Mouse (Mus musculus): ENCODE results near the gene Vstm2l. TPM values are rescaled to one million over a fixed set of nuclear protein-coding genes. Genes with fewer than 3 reads are reported as not detected.

The Vstm2l gene
- polyA plus RNA-seq, 1 experiment from 2014 or later = 0.53 TPM

DNA sequence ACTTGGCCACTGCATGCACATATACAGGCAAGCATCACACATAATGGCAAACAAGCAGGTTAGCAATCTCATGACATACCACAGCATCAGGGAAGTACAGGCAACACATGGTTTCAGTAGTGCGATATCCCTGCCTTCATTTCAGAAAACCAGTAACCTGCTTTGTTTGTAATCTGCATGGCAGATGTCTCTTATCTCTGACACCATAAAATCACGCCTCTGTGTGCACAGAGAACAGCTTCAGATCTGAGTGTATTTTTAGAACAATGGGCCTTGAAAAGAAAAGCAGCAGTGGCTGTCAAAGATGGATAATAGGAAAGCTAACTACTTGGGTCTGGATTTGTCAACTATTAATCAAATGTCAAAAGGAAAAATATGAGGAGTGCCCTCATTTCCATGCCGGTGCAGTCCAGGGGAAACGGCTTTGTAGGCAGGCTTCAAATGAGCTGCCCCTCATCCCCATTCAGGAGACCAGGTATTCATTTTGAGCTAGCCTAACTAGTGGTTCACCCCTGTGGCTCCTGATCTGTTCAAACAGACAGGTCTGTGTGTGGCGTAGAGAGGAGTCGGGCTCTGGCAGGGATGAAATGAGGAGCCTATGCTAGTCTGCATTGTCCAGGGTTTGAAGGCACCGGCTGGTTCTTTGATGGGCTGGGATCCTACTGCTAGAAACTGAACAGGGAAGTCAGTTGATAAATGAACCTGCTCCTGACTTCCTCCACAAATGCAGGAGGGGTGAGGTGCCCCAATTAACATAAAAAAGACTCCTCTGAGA is 74.2 kb downstream of the Vstm2l start:
- no peak overlapping the region for H3K4me3 ChIP-seq (ENCODE audit: low read depth, low read length)
- no peaks in the 10 kb centered on the region for H3K27me3 ChIP-seq (ENCODE audit: control insufficient read depth, insufficient read depth, low read length)
- DNase-seq (ENCODE audit: low spot score) (no peak), ATAC-seq (ENCODE audit: low FRiP score, low TSS enrichment) (no peak)
- TF ChIP-seq CTCF (IDR thresholded peaks at IDR 0.05; ENCODE audit: low read depth) (no peak), EP300 (optimal IDR thresholded peaks at IDR 0.05) (no peak)
- H3K9ac ChIP-seq (ENCODE audit: low read length) = no peak overlapping the region
- H3K4me2 ChIP-seq (replicated peaks; ENCODE audit: low read depth) = no peak overlapping the region
- H3K27ac ChIP-seq (replicated peaks) = no peak overlapping the region
- 59% methylated on average over 7 of the region's 7 CpGs for WGBS
- H3K36me3 ChIP-seq (ENCODE audit: control insufficient read depth, insufficient read depth, low read length) = peaks cover 12% of the 10 kb centered on the region; the same call in 1 of the 2 replicates
- H3K9me3 ChIP-seq (ENCODE audit: control insufficient read depth, low read length) = no peaks in the 10 kb centered on the region
- no peaks in the 10 kb centered on the region for H3K4me1 ChIP-seq (replicated peaks; ENCODE audit: control insufficient read depth, insufficient read depth)

DNA sequence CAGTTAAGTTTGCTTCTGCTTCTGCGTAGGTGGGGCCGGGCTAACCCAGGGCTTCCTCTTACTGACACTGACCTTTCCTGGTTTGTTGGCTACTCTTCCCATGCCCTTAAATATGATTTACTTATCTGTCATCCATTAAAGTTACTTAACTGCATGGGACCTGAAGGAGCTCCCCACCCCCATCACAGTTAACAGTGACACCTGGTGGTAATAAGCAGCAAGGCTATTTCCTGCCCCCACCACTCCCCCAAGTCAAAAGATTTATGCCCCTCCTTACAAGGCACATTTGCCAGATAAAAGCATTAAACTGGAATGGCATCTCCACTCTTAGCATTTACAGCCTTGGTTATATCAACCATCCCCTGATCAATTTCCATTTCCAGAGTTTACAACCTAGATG is 75.5 kb downstream of the Vstm2l start:
- H3K4me2 ChIP-seq (replicated peaks; ENCODE audit: low read depth) = no peak overlapping the region
- ATAC-seq (ENCODE audit: low FRiP score, low TSS enrichment) = no peak
- DNase-seq (ENCODE audit: low spot score) = peak; percentile 29
- H3K4me1 ChIP-seq (replicated peaks; ENCODE audit: control insufficient read depth, insufficient read depth) = no peaks in the 10 kb centered on the region
- H3K36me3 ChIP-seq (ENCODE audit: control insufficient read depth, insufficient read depth, low read length) = peaks cover 14% of the 10 kb centered on the region; the same call in 1 of the 2 replicates
- TF ChIP-seq CTCF (IDR thresholded peaks at IDR 0.05; ENCODE audit: low read depth) (peak; percentile 76), EP300 (optimal IDR thresholded peaks at IDR 0.05) (no peak)
- no peak overlapping the region for H3K4me3 ChIP-seq (ENCODE audit: low read depth, low read length)
- 87% methylated on average over 2 of the region's 2 CpGs for WGBS
- no peaks in the 10 kb centered on the region for H3K9me3 ChIP-seq (ENCODE audit: control insufficient read depth, low read length)
- no peaks in the 10 kb centered on the region for H3K27me3 ChIP-seq (ENCODE audit: control insufficient read depth, insufficient read depth, low read length)
- H3K9ac ChIP-seq (ENCODE audit: low read length) = no peak overlapping the region
- H3K27ac ChIP-seq (replicated peaks) = no peak overlapping the region

DNA sequence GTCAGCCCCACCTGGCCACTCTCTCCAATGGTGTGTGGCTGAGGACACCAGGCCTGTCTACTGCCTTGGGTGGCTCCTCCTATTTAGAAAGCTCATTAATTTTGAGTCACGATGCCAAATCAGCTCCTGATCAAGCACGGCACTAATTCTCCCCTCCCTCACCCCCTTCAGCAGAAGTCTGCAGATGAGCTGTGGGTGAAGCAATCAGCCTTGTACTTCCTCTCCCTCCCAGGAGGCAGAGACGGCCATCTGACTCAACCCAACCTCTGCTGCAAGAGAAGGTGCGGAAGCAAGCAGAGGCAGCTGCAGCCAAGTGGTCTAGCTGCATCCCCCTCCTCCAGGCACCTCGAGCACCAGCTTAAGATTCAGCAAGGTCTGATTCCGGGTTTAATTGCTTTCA is 76.6 kb downstream of the Vstm2l start:
- Histone ChIP-seq H3K4me2 (replicated peaks; ENCODE audit: low read depth) (no peak overlapping the region), H3K9ac (ENCODE audit: low read length) (no peak overlapping the region), H3K27ac (replicated peaks) (no peak overlapping the region), H3K36me3 (ENCODE audit: control insufficient read depth, insufficient read depth, low read length) (peaks cover 11% of the 10 kb centered on the region; the same call in 1 of the 2 replicates), H3K9me3 (ENCODE audit: control insufficient read depth, low read length) (no peaks in the 10 kb centered on the region), H3K4me3 (ENCODE audit: low read depth, low read length) (no peak overlapping the region), H3K4me1 (replicated peaks; ENCODE audit: control insufficient read depth, insufficient read depth) (no peaks in the 10 kb centered on the region), H3K27me3 (ENCODE audit: control insufficient read depth, insufficient read depth, low read length) (no peaks in the 10 kb centered on the region)
- DNase-seq (ENCODE audit: low spot score) (no peak), ATAC-seq (ENCODE audit: low FRiP score, low TSS enrichment) (no peak)
- 70% methylated on average over 6 of the region's 6 CpGs for WGBS
- TF ChIP-seq EP300 (optimal IDR thresholded peaks at IDR 0.05) (no peak), CTCF (IDR thresholded peaks at IDR 0.05; ENCODE audit: low read depth) (no peak)

- Histone ChIP-seq H3K4me1 (replicated peaks; ENCODE audit: control insufficient read depth, insufficient read depth) (no peaks in the 10 kb centered on the region), H3K27me3 (ENCODE audit: control insufficient read depth, insufficient read depth, low read length) (no peaks in the 10 kb centered on the region), H3K36me3 (ENCODE audit: control insufficient read depth, insufficient read depth, low read length) (peaks cover 11% of the 10 kb centered on the region; the same call in 1 of the 2 replicates), H3K9ac (ENCODE audit: low read length) (no peak overlapping the region), H3K9me3 (ENCODE audit: control insufficient read depth, low read length) (no peaks in the 10 kb centered on the region), H3K27ac (replicated peaks) (no peak overlapping the region), H3K4me3 (ENCODE audit: low read depth, low read length) (no peak overlapping the region), H3K4me2 (replicated peaks; ENCODE audit: low read depth) (no peak overlapping the region)
- WGBS = 92% methylated on average over 4 of the region's 4 CpGs
- TF ChIP-seq EP300 (optimal IDR thresholded peaks at IDR 0.05) (no peak), CTCF (IDR thresholded peaks at IDR 0.05; ENCODE audit: low read depth) (no peak)
- ATAC-seq (ENCODE audit: low FRiP score, low TSS enrichment) (no peak), DNase-seq (ENCODE audit: low spot score) (no peak)
Observed at GRCm38 (mm10) chr2:157992501-157992900, 78.0 kb downstream of the Vstm2l start.

Other genes starting within 250 kb of the Vstm2l start
- gene Ctnnbl1, start 177.3 kb upstream of the Vstm2l start, polyA plus RNA-seq (2015; fragmentation: Nextera tagmentation; extraction: Ambion mirVana) = 23.9 and 24.5 TPM in 2 replicates
- gene Tti1, start 113.8 kb downstream of the Vstm2l start, polyA plus RNA-seq (2015; fragmentation: Nextera tagmentation; extraction: Ambion mirVana) = 7.0 and 7.7 TPM in 2 replicates
- 20.3 and 20.8 TPM in 2 replicates for gene Rprd1b, start 113.8 kb downstream of the Vstm2l start, polyA plus RNA-seq (2015; fragmentation: Nextera tagmentation; extraction: Ambion mirVana)
- 109 and 114 TPM in 2 replicates for gene Tgm2, start 231.8 kb downstream of the Vstm2l start, polyA plus RNA-seq (2015; fragmentation: Nextera tagmentation; extraction: Ambion mirVana)